Mouse (Mus musculus): Measurements from ENCODE around the gene Lrrc1.

Gene Lrrc1

DNA sequence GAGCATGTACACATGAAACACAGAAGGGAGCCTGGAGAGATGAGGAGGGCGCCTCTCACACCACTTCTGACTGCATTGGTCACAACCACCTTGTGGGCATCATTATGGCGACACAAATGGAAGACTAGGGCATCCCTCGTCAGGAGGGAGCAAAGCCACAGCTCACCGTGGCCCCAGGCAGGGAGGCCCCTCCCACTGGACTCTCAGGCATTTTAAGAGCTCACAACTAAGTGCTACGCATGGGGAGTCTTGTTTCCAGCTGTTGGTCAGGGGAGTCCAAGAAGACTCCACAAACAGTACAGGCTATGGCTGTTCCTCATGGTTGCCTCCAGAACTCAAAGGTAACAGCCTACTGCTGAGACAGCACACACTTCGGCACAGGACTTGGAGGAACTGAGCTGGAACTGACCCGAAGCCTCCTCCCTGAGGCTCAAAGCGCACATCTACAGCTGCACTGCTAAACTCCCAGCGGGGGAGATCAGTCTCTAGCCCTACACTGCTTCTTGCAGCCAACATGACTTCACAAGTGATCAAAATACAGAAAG lies 83.2 kb downstream of the Lrrc1 start:
- DNase-seq = no peak

DNA sequence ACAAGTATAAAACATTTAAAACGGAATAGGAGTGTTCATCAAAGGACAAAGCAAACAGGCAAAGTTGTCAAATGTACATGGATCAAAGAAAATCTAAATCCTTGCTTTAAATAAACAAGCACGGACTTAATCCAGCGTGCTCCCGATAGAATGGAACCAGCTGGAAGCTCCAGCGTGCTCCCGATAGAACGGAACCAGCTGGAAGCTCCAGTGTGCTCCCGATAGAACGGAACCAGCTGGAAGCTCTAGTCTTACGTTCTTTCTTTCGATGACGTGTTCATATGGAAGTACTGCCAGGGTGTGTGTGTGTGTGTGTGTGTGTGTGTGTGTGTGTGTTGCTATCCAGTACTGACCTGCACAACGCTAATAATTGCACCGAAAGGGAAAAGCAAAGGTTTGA lies 84.3 kb downstream of the Lrrc1 start:
- DNase-seq = no peak

GRCm38 (mm10) chr9:77459365-77459764 lies 85.3 kb downstream of the Lrrc1 start:
- no peak for DNase-seq

DNA sequence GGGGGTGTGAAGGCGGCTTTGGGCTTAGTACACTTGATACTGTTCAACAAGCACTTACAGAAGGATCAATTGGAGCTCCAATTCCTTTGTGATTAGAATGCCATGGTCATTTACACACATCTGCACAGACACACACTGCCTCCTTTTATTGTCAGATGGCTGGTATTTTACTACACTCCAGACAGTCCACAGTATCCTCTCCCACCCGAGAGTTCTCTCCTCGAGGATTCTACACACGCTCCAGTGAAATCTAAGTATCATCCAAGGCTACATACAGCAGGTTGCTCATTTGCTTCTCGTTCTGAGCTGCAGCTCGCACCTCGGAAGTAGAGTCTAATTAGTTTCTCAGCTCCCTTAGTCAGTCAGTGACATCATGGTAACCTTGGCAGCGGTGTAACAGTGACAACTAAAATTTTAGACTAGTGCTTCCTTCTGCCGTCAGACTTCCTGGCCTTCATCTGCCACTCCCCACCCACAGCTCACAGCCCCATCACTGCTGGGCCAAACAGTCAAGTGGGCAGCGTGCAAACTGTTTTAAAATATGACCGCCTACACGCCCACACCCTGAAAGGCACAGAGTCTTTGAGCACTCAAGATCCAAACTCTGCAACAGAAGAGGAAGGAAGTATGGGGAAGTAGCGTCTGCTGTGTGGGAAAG lies 88.4 kb downstream of the Lrrc1 start:
- no peak for DNase-seq

GRCm38 (mm10) chr9:77455439-77456168 lies 89.1 kb downstream of the Lrrc1 start:
- DNase-seq = no peak

- no peak for DNase-seq
These were observed 92.4 kb downstream of the Lrrc1 start for GRCm38 (mm10) chr9:77452046-77452807.

DNA sequence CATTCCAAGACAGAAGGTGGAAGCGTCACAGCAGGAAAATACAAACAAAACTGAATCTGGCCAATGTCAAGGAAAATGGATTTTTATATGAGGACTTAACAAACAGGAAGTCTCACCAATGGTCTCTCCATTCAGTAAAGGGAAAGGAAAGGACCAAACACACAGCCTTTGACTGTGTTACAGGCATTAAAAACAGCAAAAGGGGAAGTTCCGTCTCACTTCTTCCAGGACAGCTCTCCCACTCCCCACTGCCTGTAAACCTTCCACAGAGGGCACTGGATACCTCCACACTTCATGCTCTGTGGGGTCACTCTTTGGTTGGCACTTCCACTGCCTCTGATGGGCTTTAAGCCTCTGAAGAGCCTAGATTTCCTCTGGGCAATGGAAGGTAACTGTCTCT lies 94.2 kb downstream of the Lrrc1 start:
- DNase-seq = no peak

- no peak for DNase-seq
These were observed 99.8 kb downstream of the Lrrc1 start for GRCm38 (mm10) chr9:77444876-77445275.

DNA sequence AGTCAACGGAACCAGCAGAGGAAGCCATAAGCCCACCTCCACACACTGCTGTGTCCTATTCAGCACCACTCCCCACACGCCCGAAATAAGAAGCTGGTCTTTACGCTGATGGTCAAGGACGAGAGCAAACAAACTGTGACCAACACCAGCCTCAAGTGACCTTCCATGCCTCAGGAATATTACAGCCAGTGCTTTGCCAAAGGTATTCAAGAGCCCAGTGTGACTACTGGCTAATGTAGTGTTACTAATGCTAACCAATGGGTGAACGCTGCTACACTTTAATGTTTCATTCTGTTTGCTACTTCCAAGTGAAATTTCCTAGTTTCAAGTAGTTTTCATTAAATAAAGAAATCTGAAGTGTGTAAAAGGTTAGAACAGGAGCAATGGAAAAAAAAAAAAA lies 105.3 kb downstream of the Lrrc1 start:
- no peak for DNase-seq

GRCm38 (mm10) chr9:77438836-77439271 lies 105.8 kb downstream of the Lrrc1 start:
- DNase-seq = no peak

- DNase-seq = no peak
These were observed 107.5 kb downstream of the Lrrc1 start for GRCm38 (mm10) chr9:77437131-77437530.

DNA sequence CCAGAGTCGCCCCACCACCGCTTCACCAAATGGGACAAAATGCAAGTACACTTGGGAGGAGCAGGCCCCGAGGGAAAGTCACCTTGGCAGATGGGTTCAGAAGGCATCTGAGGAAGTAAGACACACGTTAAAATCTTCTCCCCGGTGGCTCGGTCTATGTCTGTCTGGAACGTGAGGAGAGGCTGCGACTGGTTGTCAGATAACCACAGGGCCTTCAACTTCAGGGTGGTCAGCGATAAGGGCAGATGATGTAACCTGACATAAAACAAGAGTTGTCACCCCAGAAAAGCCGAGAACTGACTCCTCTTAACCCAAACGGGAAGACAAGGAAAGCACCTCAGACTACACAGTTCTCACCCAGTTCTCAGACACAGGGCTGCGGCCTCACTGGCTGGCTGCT lies 109.7 kb downstream of the Lrrc1 start:
- DNase-seq = no peak

GRCm38 (mm10) chr9:77433476-77433875 lies 111.2 kb downstream of the Lrrc1 start:
- DNase-seq = no peak

DNA sequence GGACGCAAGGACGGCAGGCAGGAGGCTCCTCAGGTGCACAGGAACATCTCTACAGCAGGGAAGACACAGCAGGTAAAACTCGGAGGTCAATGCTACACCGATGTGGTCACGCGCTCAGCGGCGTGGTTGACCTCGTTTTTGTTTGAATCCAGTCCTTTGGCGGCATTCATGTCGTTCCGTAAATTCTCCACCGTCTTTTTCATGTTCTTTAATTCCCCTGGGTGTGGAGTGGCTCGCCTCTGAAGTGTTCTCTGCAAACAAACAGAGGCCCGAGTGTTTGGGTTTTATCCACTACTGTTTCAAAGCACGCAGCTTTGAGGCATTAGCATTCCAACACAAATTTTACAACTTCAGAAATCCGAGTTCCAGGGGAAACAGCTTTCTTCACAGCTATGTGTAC lies 112.6 kb downstream of the Lrrc1 start:
- no peak for DNase-seq

DNA sequence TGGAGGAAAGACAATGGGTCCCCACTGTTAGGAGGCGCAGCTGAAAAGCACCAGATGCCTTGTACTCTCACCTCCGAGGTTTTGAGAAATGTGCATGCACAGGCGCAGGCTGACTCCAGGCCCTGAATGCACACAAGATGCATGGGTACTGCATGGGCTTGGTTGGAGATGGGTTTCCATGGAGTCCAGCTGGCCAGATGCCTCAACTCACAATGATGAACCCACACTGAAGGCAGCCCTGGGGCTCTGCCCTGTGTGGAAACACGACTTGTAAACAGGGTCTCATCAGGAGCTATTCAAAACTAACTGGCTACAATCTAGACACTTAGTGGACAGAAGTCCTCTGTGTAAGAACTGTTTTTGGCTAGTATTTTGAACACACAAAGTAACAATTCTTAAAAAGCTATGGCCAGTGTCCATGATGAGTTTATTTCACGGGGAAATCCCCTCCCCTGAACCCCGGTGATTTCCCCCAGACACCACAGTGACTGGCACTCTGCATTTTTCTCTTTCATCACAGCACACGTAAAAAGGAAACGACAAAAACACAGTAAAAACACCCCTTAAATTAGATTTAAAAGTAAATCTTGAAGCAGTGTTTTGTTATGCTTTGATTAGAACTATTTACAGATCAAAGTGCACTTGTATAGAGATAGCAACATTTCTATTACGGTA lies 114.1 kb downstream of the Lrrc1 start:
- DNase-seq = no peak

DNA sequence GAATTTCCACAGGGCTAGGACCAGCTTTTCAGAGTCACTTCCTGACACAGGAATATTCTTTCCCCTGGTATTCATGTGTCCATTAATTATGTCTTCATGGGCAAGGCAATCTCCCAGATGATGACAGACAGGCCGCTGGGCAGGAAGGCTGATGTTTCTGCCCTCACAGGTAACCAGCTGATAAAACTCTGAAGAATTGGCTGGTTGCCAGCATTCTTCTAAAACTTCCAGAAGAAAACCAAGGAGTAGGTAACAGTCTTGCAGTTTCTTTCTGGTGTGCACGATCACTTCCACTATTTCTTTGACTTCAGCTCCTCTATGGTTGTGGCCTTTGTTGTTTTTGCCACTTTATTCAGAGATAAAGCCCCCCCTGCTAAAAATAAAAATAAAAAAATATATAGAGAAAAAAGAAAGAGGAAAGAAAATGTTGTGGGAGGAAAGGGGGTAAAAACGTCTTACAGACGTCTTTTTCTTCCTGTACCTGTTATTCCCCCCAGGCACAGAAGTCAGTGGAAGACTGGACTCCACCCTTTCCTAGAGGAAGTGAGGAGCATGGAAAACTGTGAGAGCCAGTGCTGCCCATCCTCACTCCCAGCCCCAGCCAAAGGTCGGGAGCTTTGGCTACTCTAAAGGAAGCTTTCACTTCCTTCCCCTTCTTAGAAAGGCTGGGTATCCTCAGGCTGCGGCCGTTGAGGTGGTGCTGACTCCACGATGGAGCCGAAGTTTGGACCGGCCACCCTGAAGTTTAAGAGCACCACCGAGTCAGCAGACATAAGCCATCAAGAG lies 115.2 kb downstream of the Lrrc1 start:
- no peak for DNase-seq

DNA sequence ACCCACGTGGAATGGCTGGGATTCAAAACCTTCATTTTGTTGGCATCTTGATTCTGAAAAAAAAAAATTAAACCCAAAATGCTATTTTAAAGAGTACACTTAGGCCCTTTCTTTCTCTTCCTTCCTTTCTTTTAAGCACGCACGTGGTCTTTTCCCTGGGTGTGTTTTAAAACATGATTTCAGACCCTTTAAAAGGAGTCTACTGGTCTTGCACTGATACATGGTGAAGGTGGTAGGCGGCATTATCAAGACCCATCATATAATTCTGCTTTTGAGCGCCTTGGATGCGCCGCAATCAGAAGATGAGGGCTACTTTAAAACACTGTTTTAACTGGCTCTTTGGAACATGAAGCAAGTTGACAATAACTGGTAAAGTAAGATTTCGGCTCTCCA lies 115.9 kb downstream of the Lrrc1 start:
- no peak for DNase-seq

DNA sequence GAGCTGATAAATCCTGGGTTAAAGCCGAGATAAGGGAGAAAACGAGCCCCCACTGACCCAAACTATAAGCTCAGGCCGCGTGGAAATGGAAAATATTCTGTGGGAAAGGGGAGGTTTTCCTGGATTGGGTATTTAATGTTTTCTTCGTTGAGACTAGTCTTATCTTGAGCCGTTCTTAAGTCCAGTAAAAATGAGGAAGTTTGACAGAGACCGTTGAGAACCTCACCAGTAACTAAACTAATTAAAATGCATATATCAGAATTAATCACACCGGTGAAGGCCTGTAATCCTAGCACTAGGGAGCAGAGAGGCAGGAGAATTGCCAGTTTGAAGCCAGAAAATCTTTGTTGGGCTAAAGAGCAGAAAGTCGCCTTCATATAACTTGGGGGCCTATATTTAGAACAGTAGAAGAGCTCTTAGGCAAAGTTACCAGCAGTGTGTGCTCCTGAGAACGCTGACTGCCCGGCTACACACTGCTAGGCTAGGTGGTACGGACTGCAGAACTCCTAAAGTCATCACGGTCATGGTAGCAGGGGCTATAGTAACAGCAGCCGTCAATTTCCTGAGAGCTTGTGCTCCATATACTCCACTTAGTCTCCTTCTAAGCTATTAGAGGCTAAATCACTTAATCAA lies 116.4 kb downstream of the Lrrc1 start:
- DNase-seq = no peak

- DNase-seq = no peak
These were observed 117.2 kb downstream of the Lrrc1 start for GRCm38 (mm10) chr9:77427292-77428114.

GRCm38 (mm10) chr9:77426110-77426509 lies 118.6 kb downstream of the Lrrc1 start:
- no peak for DNase-seq

GRCm38 (mm10) chr9:77425553-77425952 lies 119.1 kb downstream of the Lrrc1 start:
- DNase-seq = no peak

Measured in right cerebral cortex, postnatal 4 days (tissue).